Mouse (Mus musculus) liver, adult 2 months (tissue): ENCODE measurements around the gene Spx.

Experiments used
- CTCF ChIP-seq: fragments of 200-500 bp; IDR thresholded peaks from 2 replicates; pipeline ENCODE4 v1.5.1; 2011; ENCODE audit warnings: low read depth, low read length, control low read depth
- POLR2A ChIP-seq: fragments of 200-500 bp; IDR thresholded peaks from 2 replicates; pipeline ENCODE4 v1.6.1; 2011; ENCODE audit warnings: low read length, control low read depth; ENCODE audit not compliant: insufficient read depth; ENCODE audit errors: extremely low read depth

DNA sequence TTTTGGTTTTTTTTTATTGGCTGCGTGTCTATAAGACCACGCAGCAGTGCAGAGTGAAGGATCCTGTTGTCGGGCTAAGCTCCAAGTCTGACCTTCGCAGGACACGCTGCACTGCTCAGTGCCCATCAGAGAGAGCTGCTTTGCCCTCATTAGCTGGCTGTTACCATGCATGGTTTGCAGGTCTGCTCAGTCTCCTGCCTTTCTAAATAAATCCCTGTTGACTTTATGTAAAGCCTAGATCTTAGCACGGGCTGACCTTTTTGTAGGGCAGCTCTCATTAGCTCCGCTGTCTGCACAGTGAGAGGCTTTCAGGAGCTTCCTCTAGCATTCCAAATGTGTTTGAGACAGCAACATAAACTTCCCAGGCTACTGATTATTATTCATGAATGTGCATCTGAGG, 44.8 kb downstream of the Spx start:
- TF ChIP-seq CTCF = no peak
- TF ChIP-seq POLR2A = no peak
